Mouse (Mus musculus): ENCODE data around the gene Mnt.
A peak's percentile ranks its signal among the peaks of the same experiment; 100 is the strongest.

Mnt gene

GRCm38 (mm10) chr11:74831606-74832451 lies 1.1 kb downstream of the Mnt start:
- DNase-seq (ENCODE audit: low read depth in 2 of 2, low spot score in 2 of 2), result peak; percentile 90 to 96

DNA sequence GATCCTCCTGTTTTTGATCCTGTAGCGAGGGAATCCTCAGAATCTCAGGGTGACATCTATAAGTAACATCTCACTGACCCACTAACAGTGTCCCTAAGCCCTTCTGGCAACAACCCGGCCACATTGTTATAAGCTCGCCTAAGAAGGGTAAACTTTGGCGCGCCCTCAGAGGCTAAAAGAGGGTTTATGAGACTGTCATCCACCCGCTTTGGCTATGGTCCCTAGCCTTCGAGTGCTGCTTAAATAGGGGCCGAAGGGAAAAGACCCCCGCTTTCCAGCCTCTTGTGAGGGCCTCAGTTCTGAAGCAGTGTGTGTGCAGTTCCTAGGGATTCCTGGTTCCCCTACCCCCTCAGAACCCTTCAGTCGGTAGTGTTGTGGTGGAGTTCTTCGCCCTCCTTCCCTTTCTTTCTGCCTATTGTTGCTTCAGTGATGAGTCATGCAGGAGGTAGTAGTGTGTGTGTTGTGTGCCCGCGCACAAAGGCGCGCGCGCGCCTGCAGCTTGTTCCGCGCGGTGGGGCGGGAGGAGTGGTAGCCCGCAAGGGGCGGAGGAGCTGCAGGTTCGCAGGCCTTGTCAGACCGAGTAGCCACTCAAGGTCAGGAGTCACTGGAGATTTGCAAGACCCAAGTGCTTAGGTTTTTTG lies 1.9 kb downstream of the Mnt start:
- peak; percentile 52 to 64 for DNase-seq (ENCODE audit: low read depth in 2 of 2, low spot score in 2 of 2)

GRCm38 (mm10) chr11:74833536-74834358 lies 3.0 kb downstream of the Mnt start:
- DNase-seq (ENCODE audit: low read depth in 2 of 2, low spot score in 2 of 2), result no peak

- no peak for DNase-seq (ENCODE audit: low read depth in 2 of 2, low spot score in 2 of 2)
Measured at GRCm38 (mm10) chr11:74834359-74834638, 3.6 kb downstream of the Mnt start.

DNA sequence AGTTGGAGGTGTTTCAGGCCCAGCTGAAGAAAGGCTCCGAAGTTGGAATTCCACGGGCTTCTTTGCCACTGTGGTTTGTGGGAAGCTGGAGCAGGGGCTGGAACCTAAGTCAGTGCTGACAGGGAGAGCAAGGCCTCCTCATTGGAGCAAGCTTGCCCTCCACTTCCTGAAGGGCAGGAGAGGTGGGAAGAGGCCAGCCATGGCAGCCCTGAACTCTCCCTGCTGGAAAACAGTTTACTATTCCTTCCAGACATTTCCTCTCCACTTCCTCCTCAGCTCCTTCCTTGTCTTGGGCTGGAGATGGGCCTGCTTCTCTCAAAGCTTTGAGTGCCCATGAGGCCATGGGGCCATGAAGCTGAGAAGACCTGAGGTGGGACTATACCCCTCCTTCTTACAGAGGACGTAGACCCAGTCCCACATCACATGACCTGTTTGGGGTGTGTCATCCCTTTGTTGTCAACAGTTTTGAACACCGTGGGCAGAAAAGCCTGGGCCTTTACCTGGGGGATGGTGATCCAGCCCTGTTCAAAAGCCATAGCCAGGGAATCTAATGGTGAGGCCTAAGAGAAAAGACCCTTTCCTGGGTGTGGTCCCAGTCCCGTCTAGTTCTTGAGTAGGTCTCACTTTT lies 4.0 kb downstream of the Mnt start:
- DNase-seq (ENCODE audit: low read depth in 2 of 2, low spot score in 2 of 2), result no peak

- DNase-seq (ENCODE audit: low read depth in 2 of 2, low spot score in 2 of 2), result no peak
Measured at GRCm38 (mm10) chr11:74835593-74836224, 5.0 kb downstream of the Mnt start.

DNA sequence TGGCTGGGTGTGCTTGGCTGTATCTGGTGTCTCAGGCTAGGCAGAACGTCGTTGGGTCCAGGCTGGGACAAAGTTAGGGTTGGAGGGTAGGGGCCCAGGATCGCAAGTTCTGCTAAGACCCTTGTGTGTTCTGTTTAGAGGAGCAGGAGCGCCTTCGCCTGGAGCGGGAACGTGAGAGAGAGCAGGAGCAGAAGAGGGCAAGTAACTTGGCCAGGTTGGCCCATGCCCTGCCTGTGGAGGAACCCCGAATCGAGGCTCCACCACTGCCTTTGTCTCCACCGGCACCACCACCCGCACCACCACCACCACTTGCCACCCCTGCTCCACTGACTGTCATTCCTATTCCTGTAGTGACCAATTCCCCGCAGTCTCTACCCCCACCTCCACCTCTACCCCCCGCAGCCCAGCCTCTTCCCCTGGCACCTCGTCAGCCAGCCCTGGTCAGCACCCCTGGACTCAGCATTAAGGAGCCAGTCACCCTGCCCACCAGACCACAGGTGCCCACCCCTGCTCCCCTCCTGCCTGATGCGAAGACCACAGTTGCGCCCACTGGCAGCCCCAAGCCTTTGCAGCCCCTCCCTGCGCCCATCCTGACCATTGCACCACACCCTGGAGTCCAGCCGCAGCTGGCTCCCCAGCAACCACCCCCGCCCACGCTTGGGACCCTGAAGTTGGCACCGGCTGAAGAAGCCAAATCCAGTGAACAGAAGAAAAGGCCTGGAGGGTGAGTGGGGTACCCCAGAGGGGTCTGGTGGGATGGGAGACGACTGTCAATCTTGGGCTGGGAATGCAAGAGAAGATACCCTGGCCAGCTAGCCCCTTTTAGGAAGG lies 5.7 kb downstream of the Mnt start:
- DNase-seq (ENCODE audit: low read depth in 2 of 2, low spot score in 2 of 2), result no peak

GRCm38 (mm10) chr11:74837056-74837693 lies 6.5 kb downstream of the Mnt start:
- no peak for DNase-seq (ENCODE audit: low read depth in 2 of 2, low spot score in 2 of 2)

DNA sequence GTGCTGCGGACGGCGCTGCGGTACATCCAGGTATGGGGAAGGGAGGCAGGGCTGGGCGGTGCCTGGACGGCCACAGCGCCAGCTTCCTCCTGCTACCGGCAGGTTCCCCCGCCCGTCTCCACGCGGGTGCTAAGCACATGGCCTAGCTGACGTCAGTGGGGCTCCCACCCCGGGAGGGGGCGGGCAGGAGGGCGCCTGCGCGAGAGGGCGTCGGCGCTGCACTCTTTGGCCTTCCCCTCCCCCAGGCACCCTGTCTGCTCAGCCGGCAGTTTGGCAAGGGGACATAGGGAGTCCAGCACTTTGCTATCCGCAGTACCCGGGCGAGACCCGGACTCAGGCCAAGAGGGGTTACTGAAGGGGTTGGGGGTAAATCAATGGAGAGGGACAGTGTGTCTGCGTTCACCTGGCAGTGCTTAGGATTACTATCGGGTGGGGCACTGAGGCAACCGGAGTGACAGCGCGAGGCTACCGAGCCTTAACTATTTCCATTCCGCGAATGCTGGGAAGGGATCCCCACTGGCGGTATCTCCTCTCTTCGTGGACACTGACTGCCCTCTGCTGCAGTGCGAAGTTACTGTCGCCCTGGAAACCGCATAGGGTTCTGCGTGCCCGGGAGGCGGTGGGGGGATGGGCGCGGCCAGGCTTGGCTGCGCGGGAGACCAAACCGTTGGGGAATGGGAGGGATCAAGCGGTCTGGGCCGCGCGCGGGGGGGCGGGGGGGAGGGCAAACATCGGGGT lies 7.1 kb downstream of the Mnt start:
- DNase-seq (ENCODE audit: low read depth in 2 of 2, low spot score in 2 of 2), result peak; percentile 93 to 97

DNA sequence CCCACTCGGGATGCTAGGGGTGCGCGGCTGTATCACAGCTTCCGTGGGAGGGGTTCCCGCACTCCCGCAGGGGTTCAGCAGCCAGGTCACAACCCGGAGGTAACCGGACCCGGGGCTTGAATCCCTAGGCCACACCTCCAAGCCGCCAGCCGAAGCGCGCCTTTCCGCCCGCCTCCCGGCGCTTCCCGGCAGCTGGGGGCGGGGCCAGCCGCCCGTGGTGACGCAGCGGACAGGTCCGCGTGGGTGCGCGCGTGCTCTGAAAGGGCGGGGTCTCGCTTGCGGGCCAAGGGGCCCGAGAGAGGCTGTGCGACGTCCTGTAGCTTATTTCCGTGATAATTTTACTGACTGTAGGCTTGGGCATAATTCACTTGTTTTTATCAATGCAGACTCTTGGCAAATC lies 7.7 kb downstream of the Mnt start:
- DNase-seq (ENCODE audit: low read depth in 2 of 2, low spot score in 2 of 2), result peak; percentile 90 to 91

GRCm38 (mm10) chr11:74838971-74839370 lies 8.3 kb downstream of the Mnt start:
- DNase-seq (ENCODE audit: low read depth in 2 of 2, low spot score in 2 of 2), result peak in 1 of 2 experiments; percentile 57

DNA sequence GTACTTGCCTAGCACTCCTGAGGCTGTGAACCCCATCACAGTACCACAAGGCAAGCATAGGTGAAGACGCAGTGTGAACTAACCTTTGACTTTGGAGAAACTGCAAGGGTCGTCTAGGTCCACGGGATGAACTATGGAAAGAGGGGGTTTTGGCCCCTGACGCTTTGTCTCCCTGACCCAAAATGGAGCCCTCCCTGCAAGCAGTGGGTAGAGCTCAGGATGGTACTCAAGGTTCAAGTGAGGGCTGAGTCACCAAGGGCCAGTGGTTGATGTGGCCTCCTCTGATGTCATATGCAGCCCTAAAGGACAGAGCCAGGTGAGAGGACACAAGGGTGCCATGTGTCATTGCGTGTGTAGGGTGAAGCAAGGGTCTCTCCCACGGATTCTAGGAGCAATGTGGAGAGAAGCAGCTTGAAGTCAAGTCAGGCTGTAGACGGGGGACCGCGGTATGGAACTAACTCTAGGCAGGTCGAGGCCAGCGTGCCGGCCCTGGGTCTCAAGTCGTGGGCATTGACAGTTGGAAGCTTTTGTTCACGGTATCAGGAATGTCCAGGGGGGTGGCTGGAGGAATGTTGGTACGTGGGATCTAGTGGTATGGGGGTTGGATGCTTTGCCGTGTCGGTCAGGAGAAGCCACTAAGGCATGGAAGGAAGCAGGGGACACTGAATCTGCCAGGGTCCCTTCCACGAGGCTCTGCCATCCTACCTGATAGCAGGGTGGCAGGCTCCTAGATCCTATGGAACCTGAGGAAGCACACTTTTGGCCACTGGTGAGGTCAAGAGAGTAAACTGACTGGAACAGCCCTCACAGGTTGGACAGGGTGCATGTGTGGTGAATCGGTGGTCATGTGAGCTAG lies 9.4 kb downstream of the Mnt start:
- no peak for DNase-seq (ENCODE audit: low read depth in 2 of 2, low spot score in 2 of 2)

GRCm38 (mm10) chr11:74840739-74841138 lies 10.0 kb downstream of the Mnt start:
- DNase-seq (ENCODE audit: low read depth in 2 of 2, low spot score in 2 of 2), result no peak

- no peak for DNase-seq (ENCODE audit: low read depth in 2 of 2, low spot score in 2 of 2)
Measured at GRCm38 (mm10) chr11:74841366-74841765, 10.6 kb downstream of the Mnt start.

DNA sequence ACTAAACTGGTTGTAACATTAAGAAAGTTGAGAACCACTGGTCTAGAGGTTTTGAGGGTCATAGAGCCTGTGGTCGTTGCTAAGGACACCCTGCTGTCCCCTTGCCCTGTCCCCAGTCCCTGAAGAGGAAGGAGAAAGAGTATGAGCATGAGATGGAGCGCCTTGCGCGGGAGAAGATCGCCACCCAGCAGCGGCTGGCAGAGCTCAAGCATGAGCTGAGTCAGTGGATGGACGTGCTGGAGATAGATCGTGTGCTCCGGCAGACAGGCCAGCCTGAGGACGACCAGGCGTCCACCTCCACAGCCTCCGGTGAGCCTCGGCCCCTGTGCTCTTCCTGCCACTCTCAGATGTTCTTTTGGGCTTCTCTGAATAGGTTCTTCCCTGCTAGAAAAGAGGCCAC lies 11.3 kb downstream of the Mnt start:
- DNase-seq (ENCODE audit: low read depth in 2 of 2, low spot score in 2 of 2), result no peak

DNA sequence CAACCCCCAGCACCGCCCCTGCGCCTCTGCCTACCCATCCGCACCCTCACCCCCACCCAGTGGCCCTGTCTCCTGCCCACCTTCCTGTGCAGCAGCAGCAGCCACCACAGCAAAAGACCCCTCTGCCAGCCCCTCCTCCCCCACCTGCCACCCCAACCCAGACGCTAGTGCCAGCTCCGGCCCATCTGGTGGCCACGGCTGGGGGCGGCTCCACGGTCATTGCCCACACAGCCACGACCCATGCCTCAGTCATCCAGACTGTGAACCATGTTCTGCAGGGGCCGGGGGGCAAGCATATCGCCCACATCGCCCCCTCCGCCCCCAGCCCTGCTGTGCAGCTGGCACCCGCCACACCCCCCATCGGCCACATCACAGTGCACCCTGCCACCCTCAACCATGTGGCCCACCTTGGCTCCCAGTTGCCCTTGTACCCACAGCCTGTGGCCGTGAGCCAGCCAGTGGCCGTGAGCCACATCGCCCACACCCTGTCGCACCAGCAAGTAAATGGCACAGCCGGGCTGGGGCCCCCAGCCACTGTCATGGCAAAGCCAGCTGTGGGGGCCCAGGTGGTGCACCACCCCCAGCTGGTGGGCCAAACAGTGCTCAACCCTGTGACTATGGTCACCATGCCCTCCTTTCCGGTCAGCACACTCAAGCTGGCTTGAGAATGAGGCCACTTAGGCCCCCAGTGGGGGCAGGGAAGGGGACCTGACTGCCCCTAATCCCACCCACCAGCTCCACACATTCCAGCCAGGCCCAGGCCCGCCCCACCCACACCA lies 12.1 kb downstream of the Mnt start:
- DNase-seq (ENCODE audit: low read depth in 2 of 2, low spot score in 2 of 2), result no peak

DNA sequence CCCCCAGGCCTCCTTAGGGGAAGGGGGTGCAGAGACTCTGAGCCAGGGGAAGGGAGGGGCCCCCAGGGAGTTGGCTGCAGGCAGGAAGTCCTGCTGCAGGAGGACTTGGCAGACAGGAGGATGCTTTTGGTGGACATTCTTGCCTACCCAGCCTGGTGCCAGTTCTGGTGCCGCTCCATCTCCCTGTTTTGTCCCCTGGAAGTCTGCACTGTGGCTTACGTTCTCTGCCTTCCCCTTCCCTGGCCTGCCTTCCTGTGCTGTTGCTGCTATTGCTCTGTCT lies 12.7 kb downstream of the Mnt start:
- no peak for DNase-seq (ENCODE audit: low read depth in 2 of 2, low spot score in 2 of 2)

- DNase-seq (ENCODE audit: low read depth in 2 of 2, low spot score in 2 of 2), result no peak
Measured at GRCm38 (mm10) chr11:74843761-74844160, 13.0 kb downstream of the Mnt start.

All from CD8-positive naive resting alpha-beta T cell, adult 2 months (primary cell).